Mouse (Mus musculus) myocyte (in vitro differentiated cells): Measurements from ENCODE around the gene Trhde. TPM values are rescaled to one million over a fixed set of nuclear protein-coding genes. Genes with fewer than 3 reads are reported as not detected.

Experiments
- H3K27me3 ChIP-seq: one replicate; pipeline ENCODE4 v1.6.1; 2011; ENCODE audit not compliant: control insufficient read depth, insufficient read depth, insufficient read length
- H3K36me3 ChIP-seq: one replicate; pipeline ENCODE4 v1.6.1; 2011; ENCODE audit not compliant: control insufficient read depth, insufficient read depth
- H3K4me2 ChIP-seq: one replicate; pipeline ENCODE4 v1.6.1; 2011; ENCODE audit warnings: low read depth, control low read depth
- H3K4me3 ChIP-seq: one replicate; pipeline ENCODE4 v1.5.1; 2011; ENCODE audit warnings: mild to moderate bottlenecking, control low read depth, moderate library complexity
- H3K79me2 ChIP-seq: one replicate; pipeline ENCODE4 v1.6.1; 2011; ENCODE audit not compliant: control insufficient read depth, insufficient read depth
- H3ac ChIP-seq: one replicate; pipeline ENCODE4 v1.6.1; 2011; ENCODE audit not compliant: control insufficient read depth, insufficient read length
- CEBPB ChIP-seq: IDR thresholded peaks from 2 replicates; pipeline ENCODE4 v1.6.1; 2011; ENCODE audit warnings: mild to moderate bottlenecking, moderate library complexity; ENCODE audit not compliant: poor library complexity, insufficient read depth, severe bottlenecking
- E2F4 ChIP-seq: IDR thresholded peaks from one replicate; pipeline ENCODE4 v1.6.1; 2011; ENCODE audit warnings: mild to moderate bottlenecking, control low read depth, moderate library complexity; ENCODE audit not compliant: insufficient read depth
- MAX ChIP-seq: IDR thresholded peaks from one replicate; pipeline ENCODE4 v1.6.1; 2011; ENCODE audit warnings: low read depth, mild to moderate bottlenecking, control low read depth
- MYOD1 ChIP-seq, 3 experiments: IDR thresholded peaks; one replicate each; pipeline ENCODE4 v1.6.1; 2011; ENCODE audit warnings: control low read depth in 2 of 3, low read depth in 2 of 3, mild to moderate bottlenecking in 2 of 3, moderate library complexity in 1 of 3; ENCODE audit not compliant: insufficient read length in 2 of 3, control insufficient read depth in 1 of 3
- MYOG ChIP-seq, 3 experiments: IDR thresholded peaks; one replicate each; pipeline ENCODE4 v1.6.1; 2011; ENCODE audit warnings: control low read depth in 2 of 3, low read depth in 2 of 3, mild to moderate bottlenecking in 2 of 3; ENCODE audit not compliant: insufficient read length in 2 of 3, control insufficient read depth in 1 of 3, insufficient read depth in 1 of 3
- POLR2A ChIP-seq: IDR thresholded peaks from one replicate; pipeline ENCODE4 v1.6.1; 2011; ENCODE audit warnings: low read depth, mild to moderate bottlenecking, control low read depth, moderate library complexity; ENCODE audit not compliant: insufficient read length
- POLR2AphosphoS2 ChIP-seq: IDR thresholded peaks from one replicate; pipeline ENCODE4 v1.6.1; 2011; ENCODE audit warnings: low read depth, control low read depth; ENCODE audit not compliant: insufficient read length
- REST ChIP-seq: IDR thresholded peaks from one replicate; pipeline ENCODE4 v1.6.1; 2011; ENCODE audit warnings: mild to moderate bottlenecking, control low read depth, moderate library complexity; ENCODE audit not compliant: insufficient read depth, insufficient read length
- SRF ChIP-seq: IDR thresholded peaks from one replicate; pipeline ENCODE4 v1.6.1; 2011; ENCODE audit warnings: low read depth; ENCODE audit not compliant: control insufficient read depth, insufficient read length
- TCF12 ChIP-seq: IDR thresholded peaks from one replicate; pipeline ENCODE4 v1.6.1; 2011; ENCODE audit warnings: mild to moderate bottlenecking, control low read depth; ENCODE audit not compliant: poor library complexity, insufficient read depth, severe bottlenecking
- TCF3 ChIP-seq: IDR thresholded peaks from one replicate; pipeline ENCODE4 v1.6.1; 2011; ENCODE audit warnings: low read depth, control low read depth; ENCODE audit not compliant: insufficient read length
- USF1 ChIP-seq: IDR thresholded peaks from one replicate; pipeline ENCODE4 v1.6.1; 2011; ENCODE audit warnings: low read depth, mild to moderate bottlenecking, control low read depth, moderate library complexity
- polyA plus RNA-seq: library from polyadenylated mRNA; unstranded; fragments of >200 nt; fragmentation: generic; extraction: Trizol; gene quantifications from one replicate; pipeline ENCODE4 v1.2.1, GENCODE M21; 2012; ENCODE audit warnings: missing spikeins

Gene Trhde
- polyA plus RNA-seq, 1 experiment, result 0.22 TPM

GRCm38 (mm10) chr10:114701791-114702190 is 100.3 kb downstream of the Trhde start:
- H3K36me3 ChIP-seq, result no peaks in the 10 kb centered on the region
- no peak overlapping the region for H3K4me3 ChIP-seq

GRCm38 (mm10) chr10:114671791-114672415 is 130.2 kb downstream of the Trhde start:
- Histone ChIP-seq H3K36me3 (no peaks in the 10 kb centered on the region), H3K4me3 (no peak overlapping the region), H3K27me3 (no peaks in the 10 kb centered on the region), H3ac (no peak overlapping the region), H3K4me2 (no peak overlapping the region), H3K79me2 (no peaks in the 10 kb centered on the region)
- TF ChIP-seq SRF, result no peak
- no peak for TF ChIP-seq USF1
- no peak for TF ChIP-seq POLR2A
- no peak for TF ChIP-seq MYOD1 (IDR thresholded peaks at IDR 0.05; ENCODE audit: control insufficient read depth in 1 of 3, insufficient read length in 2 of 3, low read depth in 2 of 3)
- no peak for TF ChIP-seq MAX
- TF ChIP-seq TCF12, result no peak
- TF ChIP-seq MYOG (IDR thresholded peaks at IDR 0.05; ENCODE audit: control insufficient read depth in 1 of 3, insufficient read depth in 1 of 3, insufficient read length in 2 of 3, low read depth in 2 of 3), result no peak
- TF ChIP-seq E2F4, result no peak
- no peak for TF ChIP-seq POLR2AphosphoS2
- no peak for TF ChIP-seq CEBPB
- no peak for TF ChIP-seq TCF3
- no peak for TF ChIP-seq REST

More at GRCm38 (mm10) chr10:114701791-114702190, 100.3 kb downstream of the Trhde start:
- no peaks in the 10 kb centered on the region for H3K79me2 ChIP-seq
- no peaks in the 10 kb centered on the region for H3K27me3 ChIP-seq
- H3K4me2 ChIP-seq, result no peak overlapping the region
- TF ChIP-seq TCF12 (no peak), E2F4 (no peak), CEBPB (no peak), TCF3 (no peak), USF1 (no peak), SRF (no peak), POLR2AphosphoS2 (no peak), MYOG (IDR thresholded peaks at IDR 0.05; ENCODE audit: control insufficient read depth in 1 of 3, insufficient read depth in 1 of 3, insufficient read length in 2 of 3, low read depth in 2 of 3) (no peak), MYOD1 (IDR thresholded peaks at IDR 0.05; ENCODE audit: control insufficient read depth in 1 of 3, insufficient read length in 2 of 3, low read depth in 2 of 3) (no peak), MAX (no peak), POLR2A (no peak), REST (no peak)
- H3ac ChIP-seq, result no peak overlapping the region

- H3K36me3 ChIP-seq, result no peaks in the 10 kb centered on the region
- no peak overlapping the region for H3K4me2 ChIP-seq
- H3K79me2 ChIP-seq, result no peaks in the 10 kb centered on the region
- no peak overlapping the region for H3ac ChIP-seq
- TF ChIP-seq E2F4 (no peak), POLR2AphosphoS2 (no peak), TCF3 (no peak), POLR2A (no peak), MYOG (IDR thresholded peaks at IDR 0.05; ENCODE audit: control insufficient read depth in 1 of 3, insufficient read depth in 1 of 3, insufficient read length in 2 of 3, low read depth in 2 of 3) (no peak), USF1 (no peak), SRF (no peak), TCF12 (no peak), MYOD1 (IDR thresholded peaks at IDR 0.05; ENCODE audit: control insufficient read depth in 1 of 3, insufficient read length in 2 of 3, low read depth in 2 of 3) (no peak), CEBPB (no peak), REST (no peak), MAX (no peak)
- no peak overlapping the region for H3K4me3 ChIP-seq
- H3K27me3 ChIP-seq, result no peaks in the 10 kb centered on the region
Observed at GRCm38 (mm10) chr10:114593046-114593445, 209.1 kb downstream of the Trhde start.

- Histone ChIP-seq H3ac (no peak overlapping the region), H3K4me2 (no peak overlapping the region), H3K27me3 (no peaks in the 10 kb centered on the region), H3K79me2 (no peaks in the 10 kb centered on the region), H3K36me3 (no peaks in the 10 kb centered on the region), H3K4me3 (no peak overlapping the region)
- TF ChIP-seq E2F4 (no peak), REST (no peak), MAX (no peak), CEBPB (no peak), TCF12 (no peak), MYOD1 (IDR thresholded peaks at IDR 0.05; ENCODE audit: control insufficient read depth in 1 of 3, insufficient read length in 2 of 3, low read depth in 2 of 3) (no peak), USF1 (no peak), TCF3 (no peak), MYOG (IDR thresholded peaks at IDR 0.05; ENCODE audit: control insufficient read depth in 1 of 3, insufficient read depth in 1 of 3, insufficient read length in 2 of 3, low read depth in 2 of 3) (no peak), SRF (no peak), POLR2A (no peak), POLR2AphosphoS2 (no peak)
Observed at GRCm38 (mm10) chr10:114578926-114579325, 223.2 kb downstream of the Trhde start.
